Mouse (Mus musculus) erythroblast, embryonic 14.5 days (primary cell): ENCODE results near the gene Dll1.

ENCODE experiments used
- GATA1 ChIP-seq: IDR thresholded peaks from 2 replicates; pipeline ENCODE4 v1.6.1; 2012; ENCODE audit warnings: low read length, inconsistent platforms, mixed read lengths
- TAL1 ChIP-seq: IDR thresholded peaks from 3 replicates; pipeline ENCODE4 v1.6.1; 2012; ENCODE audit warnings: low read length, inconsistent platforms, mixed read lengths

GRCm38 (mm10) chr17:15381092-15381860 lies 4.6 kb upstream of the Dll1 start:
- TF ChIP-seq GATA1 (no peak), TAL1 (no peak)
